Mouse (Mus musculus): ENCODE measurements around the gene Mettl15. TPM values are rescaled to one million over a fixed set of nuclear protein-coding genes. Genes with fewer than 3 reads are reported as not detected.

The Mettl15 gene
- polyA plus RNA-seq, 1 experiment from 2014 or later: 12.6 TPM

GRCm38 (mm10) chr2:109280272-109280599, 312 bp downstream of the Mettl15 start:
- DNase-seq (ENCODE audit: low spot score) (no peak), ATAC-seq (ENCODE audit: low read depth) (no peak)
- WGBS: 5% methylated on average over 4 of the region's 4 CpGs
- Histone ChIP-seq H3K4me2 (ENCODE audit: low read depth, low read length) (peak overlapping the region; percentile 71), H3K9ac (ENCODE audit: low read depth, low read length) (peak overlapping the region; percentile 82), H3K27ac (replicated peaks; ENCODE audit: low read depth, low read length) (peak overlapping the region; percentile 55; the same call in 1 of the 2 replicates), H3K9me3 (ENCODE audit: control insufficient read depth, low read length) (no peaks in the 10 kb centered on the region), H3K4me1 (ENCODE audit: control insufficient read depth, insufficient read depth, low read length) (0 out of 2 replicates have a peak, but pooled peaks cover 7% of the 10 kb centered on the region), H3K4me3 (ENCODE audit: low read depth, low read length) (peak overlapping the region; percentile 78), H3K36me3 (ENCODE audit: control insufficient read depth, insufficient read depth, low read length) (no peaks in the 10 kb centered on the region), H3K27me3 (replicated peaks; ENCODE audit: control insufficient read depth, insufficient read depth, low read length) (no peaks in the 10 kb centered on the region)

GRCm38 (mm10) chr2:109278036-109278435, 2.5 kb downstream of the Mettl15 start:
- no peak for ATAC-seq (ENCODE audit: low read depth)
- WGBS: under 1% methylated on average over 16 of the region's 16 CpGs
- peak overlapping the region; percentile 36; the same call in 1 of the 2 replicates for H3K27ac ChIP-seq (replicated peaks; ENCODE audit: low read depth, low read length)

DNA sequence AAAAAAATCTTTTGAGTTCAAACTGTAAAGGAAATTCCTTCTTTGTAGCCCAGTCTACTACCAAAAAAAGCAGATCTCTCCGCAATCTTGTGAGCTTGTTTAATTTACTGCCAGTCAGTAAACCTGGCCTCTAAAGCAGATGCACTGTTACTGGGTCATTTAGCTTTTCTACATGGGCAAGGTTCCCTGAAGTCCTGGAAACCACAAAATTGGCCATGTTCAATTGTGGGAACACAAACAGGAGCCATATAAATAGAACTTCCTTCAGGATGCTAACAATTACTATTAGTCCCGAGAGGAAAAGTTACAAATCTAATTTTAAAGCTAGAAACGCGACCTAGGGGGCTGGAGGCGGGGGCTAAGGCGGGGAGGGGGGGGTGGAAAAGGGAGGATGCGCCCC, 3.0 kb downstream of the Mettl15 start:
- DNase-seq (ENCODE audit: low spot score): peak; percentile 10
- peak overlapping the region; percentile 36; the same call in 1 of the 2 replicates for H3K27ac ChIP-seq (replicated peaks; ENCODE audit: low read depth, low read length)
- H3K4me3 ChIP-seq (ENCODE audit: low read depth, low read length): peak overlapping the region; percentile 50
- H3K9ac ChIP-seq (ENCODE audit: low read depth, low read length): peak overlapping the region; percentile 71
- H3K36me3 ChIP-seq (ENCODE audit: control insufficient read depth, insufficient read depth, low read length): no peaks in the 10 kb centered on the region
- WGBS: 5% methylated on average over 7 of the region's 7 CpGs
- peak overlapping the region; percentile 68 for H3K4me2 ChIP-seq (ENCODE audit: low read depth, low read length)
- ATAC-seq (ENCODE audit: low read depth): no peak
- H3K27me3 ChIP-seq (replicated peaks; ENCODE audit: control insufficient read depth, insufficient read depth, low read length): no peaks in the 10 kb centered on the region
- H3K4me1 ChIP-seq (ENCODE audit: control insufficient read depth, insufficient read depth, low read length): 0 out of 2 replicates have a peak, but pooled peaks cover 7% of the 10 kb centered on the region
- H3K9me3 ChIP-seq (ENCODE audit: control insufficient read depth, low read length): no peaks in the 10 kb centered on the region

More at GRCm38 (mm10) chr2:109278036-109278435, 2.5 kb downstream of the Mettl15 start:
- 0 out of 2 replicates have a peak, but pooled peaks cover 7% of the 10 kb centered on the region for H3K4me1 ChIP-seq (ENCODE audit: control insufficient read depth, insufficient read depth, low read length)
- peak overlapping the region; percentile 71 for H3K9ac ChIP-seq (ENCODE audit: low read depth, low read length)
- peak overlapping the region; percentile 50 for H3K4me3 ChIP-seq (ENCODE audit: low read depth, low read length)
- H3K36me3 ChIP-seq (ENCODE audit: control insufficient read depth, insufficient read depth, low read length): no peaks in the 10 kb centered on the region
- no peaks in the 10 kb centered on the region for H3K9me3 ChIP-seq (ENCODE audit: control insufficient read depth, low read length)
- peak overlapping the region; percentile 68 for H3K4me2 ChIP-seq (ENCODE audit: low read depth, low read length)
- no peaks in the 10 kb centered on the region for H3K27me3 ChIP-seq (replicated peaks; ENCODE audit: control insufficient read depth, insufficient read depth, low read length)
- peak; percentile 71 for DNase-seq (ENCODE audit: low spot score)

GRCm38 (mm10) chr2:109273098-109273497, 7.5 kb downstream of the Mettl15 start:
- no peaks in the 10 kb centered on the region for H3K9me3 ChIP-seq (ENCODE audit: control insufficient read depth, low read length)
- DNase-seq (ENCODE audit: low spot score): no peak
- H3K36me3 ChIP-seq (ENCODE audit: control insufficient read depth, insufficient read depth, low read length): no peaks in the 10 kb centered on the region
- WGBS: 82% methylated on average over 1 of the region's 1 CpGs
- no peak overlapping the region for H3K27ac ChIP-seq (replicated peaks; ENCODE audit: low read depth, low read length)
- H3K4me3 ChIP-seq (ENCODE audit: low read depth, low read length): no peak overlapping the region
- no peak for ATAC-seq (ENCODE audit: low read depth)
- H3K4me1 ChIP-seq (ENCODE audit: control insufficient read depth, insufficient read depth, low read length): 0 out of 2 replicates have a peak, but pooled peaks cover 3% of the 10 kb centered on the region
- H3K9ac ChIP-seq (ENCODE audit: low read depth, low read length): no peak overlapping the region
- no peak overlapping the region for H3K4me2 ChIP-seq (ENCODE audit: low read depth, low read length)
- H3K27me3 ChIP-seq (replicated peaks; ENCODE audit: control insufficient read depth, insufficient read depth, low read length): no peaks in the 10 kb centered on the region

GRCm38 (mm10) chr2:109262779-109263178, 17.8 kb downstream of the Mettl15 start:
- Histone ChIP-seq H3K4me1 (ENCODE audit: control insufficient read depth, insufficient read depth, low read length) (no peaks in the 10 kb centered on the region), H3K27me3 (replicated peaks; ENCODE audit: control insufficient read depth, insufficient read depth, low read length) (no peaks in the 10 kb centered on the region), H3K9ac (ENCODE audit: low read depth, low read length) (no peak overlapping the region), H3K36me3 (ENCODE audit: control insufficient read depth, insufficient read depth, low read length) (no peaks in the 10 kb centered on the region), H3K4me3 (ENCODE audit: low read depth, low read length) (no peak overlapping the region), H3K9me3 (ENCODE audit: control insufficient read depth, low read length) (no peaks in the 10 kb centered on the region), H3K27ac (replicated peaks; ENCODE audit: low read depth, low read length) (no peak overlapping the region), H3K4me2 (ENCODE audit: low read depth, low read length) (no peak overlapping the region)
- ATAC-seq (ENCODE audit: low read depth) (no peak), DNase-seq (ENCODE audit: low spot score) (no peak)
- WGBS: 88% methylated on average over 1 of the region's 1 CpGs

GRCm38 (mm10) chr2:109241947-109242346, 38.6 kb downstream of the Mettl15 start:
- Histone ChIP-seq H3K4me1 (ENCODE audit: control insufficient read depth, insufficient read depth, low read length) (no peaks in the 10 kb centered on the region), H3K9ac (ENCODE audit: low read depth, low read length) (no peak overlapping the region), H3K36me3 (ENCODE audit: control insufficient read depth, insufficient read depth, low read length) (no peaks in the 10 kb centered on the region), H3K4me2 (ENCODE audit: low read depth, low read length) (no peak overlapping the region), H3K27ac (replicated peaks; ENCODE audit: low read depth, low read length) (no peak overlapping the region), H3K9me3 (ENCODE audit: control insufficient read depth, low read length) (no peaks in the 10 kb centered on the region), H3K27me3 (replicated peaks; ENCODE audit: control insufficient read depth, insufficient read depth, low read length) (no peaks in the 10 kb centered on the region), H3K4me3 (ENCODE audit: low read depth, low read length) (no peak overlapping the region)
- WGBS: 43% methylated on average over 3 of the region's 3 CpGs
- ATAC-seq (ENCODE audit: low read depth) (no peak), DNase-seq (ENCODE audit: low spot score) (no peak)

DNA sequence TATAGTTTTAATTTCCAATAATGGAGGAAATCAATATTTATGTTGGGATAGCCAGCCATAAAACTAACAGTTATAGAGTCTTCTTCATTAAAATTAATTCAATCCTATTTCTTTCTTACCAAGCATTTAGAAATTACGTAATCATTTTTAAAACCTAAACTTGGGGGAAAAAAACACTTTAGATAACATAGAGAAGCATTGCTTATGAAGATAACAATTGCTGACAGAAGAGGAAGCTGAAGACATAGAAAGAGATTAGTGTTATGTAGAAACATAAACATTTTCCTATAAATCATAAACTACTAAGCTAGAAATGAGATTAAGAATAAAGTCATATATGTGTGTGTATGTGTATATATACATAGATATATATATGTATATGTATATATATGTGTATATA, 44.8 kb downstream of the Mettl15 start:
- Histone ChIP-seq H3K4me3 (ENCODE audit: low read depth, low read length) (no peak overlapping the region), H3K27ac (replicated peaks; ENCODE audit: low read depth, low read length) (no peak overlapping the region), H3K4me1 (ENCODE audit: control insufficient read depth, insufficient read depth, low read length) (no peaks in the 10 kb centered on the region), H3K36me3 (ENCODE audit: control insufficient read depth, insufficient read depth, low read length) (no peaks in the 10 kb centered on the region), H3K27me3 (replicated peaks; ENCODE audit: control insufficient read depth, insufficient read depth, low read length) (no peaks in the 10 kb centered on the region), H3K9me3 (ENCODE audit: control insufficient read depth, low read length) (no peaks in the 10 kb centered on the region), H3K9ac (ENCODE audit: low read depth, low read length) (no peak overlapping the region), H3K4me2 (ENCODE audit: low read depth, low read length) (no peak overlapping the region)
- ATAC-seq (ENCODE audit: low read depth): no peak
- no peak for DNase-seq (ENCODE audit: low spot score)
- 96% methylated on average over 1 of the region's 1 CpGs for WGBS

- 80% methylated on average over 4 of the region's 4 CpGs for WGBS
- DNase-seq (ENCODE audit: low spot score): no peak
- H3K4me3 ChIP-seq (ENCODE audit: low read depth, low read length): no peak overlapping the region
Measured at GRCm38 (mm10) chr2:109233876-109234275, 46.7 kb downstream of the Mettl15 start.

DNA sequence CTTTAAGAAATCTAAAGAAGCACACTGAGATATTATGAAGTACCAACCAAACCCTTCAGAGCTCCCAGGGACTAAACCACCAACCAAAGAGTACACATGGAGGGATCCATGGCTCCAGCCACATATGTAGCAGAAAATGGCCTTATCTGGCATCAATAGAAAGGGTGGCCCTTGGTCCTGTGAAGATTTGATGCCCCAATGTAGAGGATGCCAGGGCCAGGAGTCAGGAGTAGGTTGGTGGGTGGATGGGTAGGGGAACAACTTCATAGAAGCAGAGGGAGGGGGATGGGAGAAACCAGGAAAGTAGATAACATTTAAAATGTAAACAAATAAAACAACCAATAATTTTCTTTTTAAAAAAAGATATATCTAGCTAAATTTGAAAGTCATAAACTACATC, 50.1 kb downstream of the Mettl15 start:
- DNase-seq (ENCODE audit: low spot score) (no peak), ATAC-seq (ENCODE audit: low read depth) (no peak)
- Histone ChIP-seq H3K4me3 (ENCODE audit: low read depth, low read length) (no peak overlapping the region), H3K4me1 (ENCODE audit: control insufficient read depth, insufficient read depth, low read length) (no peaks in the 10 kb centered on the region), H3K27ac (replicated peaks; ENCODE audit: low read depth, low read length) (no peak overlapping the region), H3K27me3 (replicated peaks; ENCODE audit: control insufficient read depth, insufficient read depth, low read length) (no peaks in the 10 kb centered on the region), H3K9ac (ENCODE audit: low read depth, low read length) (no peak overlapping the region), H3K4me2 (ENCODE audit: low read depth, low read length) (no peak overlapping the region), H3K9me3 (ENCODE audit: control insufficient read depth, low read length) (no peaks in the 10 kb centered on the region), H3K36me3 (ENCODE audit: control insufficient read depth, insufficient read depth, low read length) (no peaks in the 10 kb centered on the region)

More at GRCm38 (mm10) chr2:109233876-109234275, 46.7 kb downstream of the Mettl15 start:
- no peak for ATAC-seq (ENCODE audit: low read depth)
- Histone ChIP-seq H3K9ac (ENCODE audit: low read depth, low read length) (no peak overlapping the region), H3K27ac (replicated peaks; ENCODE audit: low read depth, low read length) (no peak overlapping the region), H3K4me2 (ENCODE audit: low read depth, low read length) (no peak overlapping the region), H3K9me3 (ENCODE audit: control insufficient read depth, low read length) (no peaks in the 10 kb centered on the region), H3K4me1 (ENCODE audit: control insufficient read depth, insufficient read depth, low read length) (no peaks in the 10 kb centered on the region), H3K36me3 (ENCODE audit: control insufficient read depth, insufficient read depth, low read length) (no peaks in the 10 kb centered on the region), H3K27me3 (replicated peaks; ENCODE audit: control insufficient read depth, insufficient read depth, low read length) (no peaks in the 10 kb centered on the region)

All from embryonic facial prominence, embryonic 14.5 days (tissue).